Mouse (Mus musculus): ENCODE data around the gene Efcab11. TPM values are rescaled to one million over a fixed set of nuclear protein-coding genes. Genes with fewer than 3 reads are reported as not detected.

Gene Efcab11
- 3.4 and 4.0 TPM in 2 replicates for polyA plus RNA-seq (2015; fragmentation: Nextera tagmentation; extraction: Ambion mirVana)

- under 1% methylated on average over 69 of the region's 73 CpGs for WGBS
- peak; percentile 86 for ATAC-seq
- peak within 1 kb of the TSS; percentile 84 for H3K4me2 ChIP-seq (ENCODE audit: low read length)
Measured at GRCm38 (mm10) chr12:99884269-99885261, at the start of gene Efcab11, which contains the start of gene Tdp1. Gene Efcab11 (minus strand): TSS chr12:99884439. Gene Tdp1 (plus strand): TSS chr12:99884517.

GRCm38 (mm10) chr12:99933630-99934029 is 49.4 kb upstream of the Efcab11 start:
- ATAC-seq = no peak
- H3K36me3 ChIP-seq (ENCODE audit: control insufficient read depth, insufficient read depth, low read length) = peaks cover 18% of the 10 kb centered on the region
- H3K27ac ChIP-seq (ENCODE audit: low read length) = no peak overlapping the region
- no peaks in the 10 kb centered on the region for H3K9me3 ChIP-seq (replicated peaks; ENCODE audit: control insufficient read depth, low read length, poor library complexity, severe bottlenecking)
- H3K27me3 ChIP-seq (ENCODE audit: control insufficient read depth, insufficient read depth, low read depth, low read length) = no peaks in the 10 kb centered on the region
- 95% methylated on average over 3 of the region's 3 CpGs for WGBS
- H3K4me3 ChIP-seq (ENCODE audit: low read depth, low read length) = no peak overlapping the region
- H3K4me1 ChIP-seq (ENCODE audit: control insufficient read depth, insufficient read depth, low read length) = no peaks in the 10 kb centered on the region
- no peak overlapping the region for H3K4me2 ChIP-seq (ENCODE audit: low read length)
- no peak overlapping the region for H3K9ac ChIP-seq (ENCODE audit: low read depth, low read length)

More at GRCm38 (mm10) chr12:99884269-99885261, at the start of gene Efcab11, which contains the start of gene Tdp1:
- Histone ChIP-seq H3K4me3 (ENCODE audit: low read depth, low read length) (peak within 1 kb of the TSS; percentile 89), H3K27me3 (ENCODE audit: control insufficient read depth, insufficient read depth, low read depth, low read length) (no peaks in the 10 kb centered on the region), H3K27ac (ENCODE audit: low read length) (peak within 1 kb of the TSS; percentile 84), H3K9me3 (replicated peaks; ENCODE audit: control insufficient read depth, low read length, poor library complexity, severe bottlenecking) (no peaks in the 10 kb centered on the region), H3K4me1 (ENCODE audit: control insufficient read depth, insufficient read depth, low read length) (peaks cover 20% of the 10 kb centered on the region), H3K9ac (ENCODE audit: low read depth, low read length) (peak within 1 kb of the TSS; percentile 92), H3K36me3 (ENCODE audit: control insufficient read depth, insufficient read depth, low read length) (no peaks in the 10 kb centered on the region)

- Histone ChIP-seq H3K27ac (ENCODE audit: low read length) (no peak overlapping the region), H3K9me3 (replicated peaks; ENCODE audit: control insufficient read depth, low read length, poor library complexity, severe bottlenecking) (no peaks in the 10 kb centered on the region), H3K27me3 (ENCODE audit: control insufficient read depth, insufficient read depth, low read depth, low read length) (no peaks in the 10 kb centered on the region), H3K4me3 (ENCODE audit: low read depth, low read length) (no peak overlapping the region), H3K36me3 (ENCODE audit: control insufficient read depth, insufficient read depth, low read length) (peaks cover 22% of the 10 kb centered on the region), H3K4me1 (ENCODE audit: control insufficient read depth, insufficient read depth, low read length) (no peaks in the 10 kb centered on the region), H3K4me2 (ENCODE audit: low read length) (no peak overlapping the region), H3K9ac (ENCODE audit: low read depth, low read length) (no peak overlapping the region)
- WGBS = 90% methylated on average over 4 of the region's 4 CpGs
- ATAC-seq = no peak
Measured at GRCm38 (mm10) chr12:99932245-99932644, 48.0 kb upstream of the Efcab11 start.

GRCm38 (mm10) chr12:99929160-99929559 is 44.9 kb upstream of the Efcab11 start:
- WGBS = 95% methylated on average over 1 of the region's 1 CpGs
- Histone ChIP-seq H3K4me2 (ENCODE audit: low read length) (no peak overlapping the region), H3K27ac (ENCODE audit: low read length) (0 out of 2 replicates have a peak overlapping the region, but pooled peaks have one; percentile 15), H3K36me3 (ENCODE audit: control insufficient read depth, insufficient read depth, low read length) (peaks cover 17% of the 10 kb centered on the region), H3K4me1 (ENCODE audit: control insufficient read depth, insufficient read depth, low read length) (no peaks in the 10 kb centered on the region), H3K9ac (ENCODE audit: low read depth, low read length) (no peak overlapping the region), H3K27me3 (ENCODE audit: control insufficient read depth, insufficient read depth, low read depth, low read length) (no peaks in the 10 kb centered on the region), H3K4me3 (ENCODE audit: low read depth, low read length) (no peak overlapping the region), H3K9me3 (replicated peaks; ENCODE audit: control insufficient read depth, low read length, poor library complexity, severe bottlenecking) (no peaks in the 10 kb centered on the region)
- ATAC-seq = no peak

- Histone ChIP-seq H3K36me3 (ENCODE audit: control insufficient read depth, insufficient read depth, low read length) (peaks cover 17% of the 10 kb centered on the region), H3K9ac (ENCODE audit: low read depth, low read length) (no peak overlapping the region), H3K4me2 (ENCODE audit: low read length) (no peak overlapping the region), H3K9me3 (replicated peaks; ENCODE audit: control insufficient read depth, low read length, poor library complexity, severe bottlenecking) (no peaks in the 10 kb centered on the region), H3K27ac (ENCODE audit: low read length) (no peak overlapping the region), H3K27me3 (ENCODE audit: control insufficient read depth, insufficient read depth, low read depth, low read length) (no peaks in the 10 kb centered on the region), H3K4me1 (ENCODE audit: control insufficient read depth, insufficient read depth, low read length) (peaks cover 4% of the 10 kb centered on the region), H3K4me3 (ENCODE audit: low read depth, low read length) (no peak overlapping the region)
- WGBS = 89% methylated on average over 7 of the region's 7 CpGs
- ATAC-seq = no peak
Measured at GRCm38 (mm10) chr12:99928311-99928710, 44.1 kb upstream of the Efcab11 start.

- peaks cover 12% of the 10 kb centered on the region for H3K4me1 ChIP-seq (ENCODE audit: control insufficient read depth, insufficient read depth, low read length)
- H3K4me3 ChIP-seq (ENCODE audit: low read depth, low read length) = no peak overlapping the region
- peak overlapping the region; percentile 81 for H3K27ac ChIP-seq (ENCODE audit: low read length)
- 24% methylated on average over 5 of the region's 5 CpGs for WGBS
- H3K27me3 ChIP-seq (ENCODE audit: control insufficient read depth, insufficient read depth, low read depth, low read length) = no peaks in the 10 kb centered on the region
- no peak overlapping the region for H3K4me2 ChIP-seq (ENCODE audit: low read length)
- peak; percentile 69 for ATAC-seq
- H3K9ac ChIP-seq (ENCODE audit: low read depth, low read length) = no peak overlapping the region
- H3K36me3 ChIP-seq (ENCODE audit: control insufficient read depth, insufficient read depth, low read length) = peaks cover 15% of the 10 kb centered on the region
- H3K9me3 ChIP-seq (replicated peaks; ENCODE audit: control insufficient read depth, low read length, poor library complexity, severe bottlenecking) = no peaks in the 10 kb centered on the region
Measured at GRCm38 (mm10) chr12:99923703-99924102, 39.5 kb upstream of the Efcab11 start.

GRCm38 (mm10) chr12:99923131-99923606 is 38.9 kb upstream of the Efcab11 start:
- Histone ChIP-seq H3K9ac (ENCODE audit: low read depth, low read length) (no peak overlapping the region), H3K27me3 (ENCODE audit: control insufficient read depth, insufficient read depth, low read depth, low read length) (no peaks in the 10 kb centered on the region), H3K4me1 (ENCODE audit: control insufficient read depth, insufficient read depth, low read length) (peaks cover 12% of the 10 kb centered on the region), H3K4me2 (ENCODE audit: low read length) (no peak overlapping the region; the same call in 1 of the 2 replicates), H3K4me3 (ENCODE audit: low read depth, low read length) (no peak overlapping the region), H3K27ac (ENCODE audit: low read length) (peak overlapping the region; percentile 81), H3K36me3 (ENCODE audit: control insufficient read depth, insufficient read depth, low read length) (peaks cover 17% of the 10 kb centered on the region), H3K9me3 (replicated peaks; ENCODE audit: control insufficient read depth, low read length, poor library complexity, severe bottlenecking) (no peaks in the 10 kb centered on the region)
- 6% methylated on average over 5 of the region's 5 CpGs for WGBS
- peak; percentile 91 for ATAC-seq

GRCm38 (mm10) chr12:99921045-99921444 is 36.8 kb upstream of the Efcab11 start:
- no peaks in the 10 kb centered on the region for H3K27me3 ChIP-seq (ENCODE audit: control insufficient read depth, insufficient read depth, low read depth, low read length)
- no peak for ATAC-seq
- no peaks in the 10 kb centered on the region for H3K9me3 ChIP-seq (replicated peaks; ENCODE audit: control insufficient read depth, low read length, poor library complexity, severe bottlenecking)
- no peak overlapping the region for H3K9ac ChIP-seq (ENCODE audit: low read depth, low read length)
- H3K36me3 ChIP-seq (ENCODE audit: control insufficient read depth, insufficient read depth, low read length) = peaks cover 9% of the 10 kb centered on the region; the same call in 1 of the 2 replicates
- no peak overlapping the region for H3K4me3 ChIP-seq (ENCODE audit: low read depth, low read length)
- WGBS = 78% methylated on average over 3 of the region's 3 CpGs
- H3K4me2 ChIP-seq (ENCODE audit: low read length) = no peak overlapping the region
- no peak overlapping the region for H3K27ac ChIP-seq (ENCODE audit: low read length)
- peaks cover 12% of the 10 kb centered on the region for H3K4me1 ChIP-seq (ENCODE audit: control insufficient read depth, insufficient read depth, low read length)

GRCm38 (mm10) chr12:99919636-99920035 is 35.4 kb upstream of the Efcab11 start:
- WGBS = 90% methylated on average over 3 of the region's 3 CpGs
- H3K36me3 ChIP-seq (ENCODE audit: control insufficient read depth, insufficient read depth, low read length) = peaks cover 9% of the 10 kb centered on the region; the same call in 1 of the 2 replicates
- no peak overlapping the region for H3K4me2 ChIP-seq (ENCODE audit: low read length)
- no peaks in the 10 kb centered on the region for H3K27me3 ChIP-seq (ENCODE audit: control insufficient read depth, insufficient read depth, low read depth, low read length)
- H3K4me3 ChIP-seq (ENCODE audit: low read depth, low read length) = no peak overlapping the region
- no peaks in the 10 kb centered on the region for H3K9me3 ChIP-seq (replicated peaks; ENCODE audit: control insufficient read depth, low read length, poor library complexity, severe bottlenecking)
- peaks cover 12% of the 10 kb centered on the region for H3K4me1 ChIP-seq (ENCODE audit: control insufficient read depth, insufficient read depth, low read length)
- H3K9ac ChIP-seq (ENCODE audit: low read depth, low read length) = no peak overlapping the region
- no peak for ATAC-seq
- H3K27ac ChIP-seq (ENCODE audit: low read length) = no peak overlapping the region

All from midbrain, embryonic 16.5 days (tissue).